Mouse (Mus musculus) erythroid progenitor cell, adult 5-6 weeks (primary cell): Measurements from ENCODE around the gene Mthfr. TPM values are rescaled to one million over a fixed set of nuclear protein-coding genes. Genes with fewer than 3 reads are reported as not detected.

Source experiments
- ATAC-seq: replicated peaks from 2 replicates; pipeline ENCODE4 v1.8.0; 2016; ENCODE audit warnings: moderate number of reproducible peaks, mild to moderate bottlenecking, moderate TSS enrichment, inconsistent platforms; ENCODE audit not compliant: poor library complexity, low FRiP score, severe bottlenecking
- total RNA-seq, 2 experiments: library from RNA; stranded (forward) in 1 of 2; stranded (reverse) in 1 of 2; fragments of 150-400 nt in 1 of 2; fragments of 186-747, 209-891 nt in 1 of 2; gene quantifications; 2 replicates each; pipeline versions ENCODE4 v1.2.3 to v1.2.4; 2015 to 2017; ENCODE audit warnings: low replicate concordance in 2 of 2

Gene Mthfr
- total RNA-seq, 2 experiments from 2014 or later: 2.0 to 8.0 TPM

DNA sequence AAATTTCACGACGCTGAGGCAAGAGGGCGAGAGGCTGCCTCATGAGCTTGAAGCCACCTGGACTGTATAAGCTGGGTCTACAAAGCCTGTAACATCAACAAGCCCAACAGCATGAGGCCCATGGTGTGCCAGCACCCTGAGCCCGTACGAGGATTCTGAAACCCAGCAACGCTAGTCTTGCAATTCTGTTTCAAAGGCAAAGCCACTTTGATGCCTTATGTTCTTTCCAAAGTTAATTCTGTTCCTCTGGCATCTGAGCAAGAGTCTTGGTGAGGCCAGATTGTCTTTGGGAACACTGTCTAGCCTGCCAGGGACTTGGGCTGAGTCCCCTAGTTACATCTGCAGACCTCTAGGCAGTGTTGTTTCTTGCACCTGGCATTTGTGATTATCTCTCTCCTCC is 20.1 kb downstream of the Mthfr start:
- no peak for ATAC-seq

DNA sequence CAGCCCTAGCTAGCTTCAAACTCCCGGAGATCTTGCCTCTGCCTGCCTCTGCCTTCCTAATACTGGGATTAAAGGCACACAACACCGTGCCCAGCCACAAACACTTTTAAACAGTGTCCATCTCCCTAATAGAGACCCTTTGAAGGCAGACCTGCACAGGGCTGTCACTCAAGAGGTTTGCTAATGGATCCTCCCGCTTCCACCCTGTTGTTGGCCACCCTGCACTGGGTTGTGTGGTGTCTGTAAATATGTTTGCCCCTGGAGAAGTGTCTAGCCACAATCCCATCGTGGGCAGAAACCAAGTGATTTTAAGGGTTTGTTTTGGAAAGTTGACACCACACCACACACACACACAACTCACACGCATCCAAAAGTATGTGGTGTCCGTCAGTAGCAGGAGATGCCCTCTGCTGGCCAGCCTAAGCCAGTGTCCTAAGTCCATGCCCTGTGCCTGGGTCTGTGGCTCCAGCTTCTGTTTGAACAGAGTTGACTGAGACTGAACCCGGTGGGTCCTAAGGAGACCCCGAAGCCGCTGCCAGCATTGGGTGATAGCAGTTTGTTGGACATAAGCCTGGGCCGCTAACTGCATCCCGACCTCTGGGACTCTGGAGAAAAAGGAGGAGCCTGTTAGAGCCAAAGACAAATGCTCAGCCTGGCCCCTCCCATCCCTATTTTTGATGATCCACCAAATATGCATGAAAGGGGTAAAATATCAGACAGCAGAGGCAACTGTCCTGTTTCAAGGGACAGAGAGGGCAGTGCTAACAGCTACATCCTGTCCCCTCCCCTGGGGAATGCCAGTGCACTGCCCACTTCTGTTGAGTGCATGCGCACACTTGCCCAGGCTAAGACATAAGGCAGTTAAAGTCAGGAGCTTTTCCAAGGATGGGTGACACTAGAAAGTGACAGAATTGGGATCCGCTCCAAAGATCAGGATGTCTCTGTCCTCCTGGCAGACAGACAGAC is 21.5 kb downstream of the Mthfr start:
- 0 out of 2 replicates have a peak, but pooled peaks have one; percentile 37 for ATAC-seq

DNA sequence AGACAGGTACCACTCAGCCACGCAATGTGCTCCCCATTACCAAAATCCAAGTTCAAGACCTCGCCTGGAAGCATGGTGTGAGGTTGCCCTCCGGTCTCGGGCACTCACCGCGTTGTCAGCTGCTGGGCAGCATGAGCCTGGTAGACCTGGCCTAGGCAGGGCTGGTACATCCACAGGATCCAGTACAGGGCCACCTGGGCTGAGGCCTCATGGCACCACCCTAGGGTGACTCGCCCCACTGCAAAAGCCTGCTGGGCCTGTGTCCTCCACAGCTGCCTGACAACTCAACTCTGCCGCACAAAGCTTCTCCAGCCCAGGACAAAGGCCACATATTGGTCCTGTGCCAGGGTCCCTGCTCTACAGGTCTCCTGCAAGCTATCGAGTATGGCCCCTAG is 22.2 kb downstream of the Mthfr start:
- no peak for ATAC-seq

DNA sequence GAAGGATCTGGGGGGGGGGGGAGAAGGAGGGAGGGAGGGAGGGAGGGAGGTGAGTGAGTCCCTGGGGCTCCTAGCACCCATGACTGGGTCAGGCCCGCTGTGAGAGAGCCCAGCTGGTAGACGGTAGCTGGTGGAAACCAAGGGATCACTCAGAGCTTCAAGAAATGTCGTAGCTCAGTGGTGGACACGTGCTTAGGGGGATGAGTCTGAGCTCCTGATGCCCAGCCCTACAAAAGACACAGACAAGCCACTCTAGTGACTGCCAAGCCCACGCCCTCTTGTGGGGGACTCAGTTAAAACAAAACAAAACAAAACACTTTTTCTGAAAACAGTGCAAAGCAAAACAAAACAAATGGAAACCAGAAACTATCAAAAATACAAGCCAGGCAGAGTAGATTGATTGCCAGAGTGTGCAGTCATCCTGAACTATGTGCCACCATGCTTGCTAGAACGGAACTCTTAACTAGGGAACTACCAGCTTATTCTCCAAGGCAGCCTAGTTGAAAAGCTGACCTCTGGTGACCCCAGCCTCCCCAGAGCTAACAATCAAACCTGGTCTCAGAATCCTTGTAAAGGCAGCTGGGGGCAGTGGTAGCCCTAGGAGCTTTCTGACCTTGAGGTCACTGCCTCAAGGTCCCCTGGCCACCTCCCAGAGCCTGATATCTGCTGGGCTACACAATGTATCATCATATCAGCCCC is 27.0 kb downstream of the Mthfr start:
- no peak for ATAC-seq

DNA sequence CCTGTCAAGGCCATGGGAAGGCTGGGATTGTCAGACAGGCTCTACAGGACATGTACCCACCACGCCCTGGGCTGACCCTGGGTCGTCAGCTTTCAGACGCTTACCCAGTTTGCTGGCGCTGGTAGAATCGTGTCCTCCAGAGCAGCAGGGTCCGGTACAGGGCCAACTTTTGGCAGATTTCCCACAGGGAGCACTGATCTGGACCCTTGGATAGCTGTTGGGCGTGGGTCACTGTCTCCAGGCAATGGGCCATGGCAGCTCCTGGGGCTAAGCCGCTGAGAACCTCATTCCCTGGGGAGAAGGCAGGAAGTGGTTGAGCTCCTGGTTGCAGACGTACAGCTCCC is 27.5 kb downstream of the Mthfr start:
- no peak for ATAC-seq

DNA sequence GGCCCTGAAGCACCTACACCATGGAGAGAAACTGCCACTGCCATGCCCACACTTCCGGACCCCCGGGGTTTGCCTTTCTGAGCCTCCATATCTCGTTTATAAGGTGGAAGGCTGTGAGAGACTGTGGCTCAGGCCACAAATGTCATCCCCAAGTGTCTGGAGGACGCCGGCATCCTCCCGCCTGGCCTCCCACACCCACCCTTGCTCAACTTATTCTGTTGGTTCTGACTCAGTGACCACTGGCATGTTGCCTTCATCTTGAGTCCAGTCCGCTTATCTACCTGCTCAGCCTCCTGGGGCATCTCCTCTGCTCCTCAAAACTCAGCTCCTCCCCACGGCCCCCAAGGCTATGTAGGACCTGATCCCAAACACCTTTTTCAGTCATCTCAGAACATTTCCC is 28.5 kb downstream of the Mthfr start:
- ATAC-seq: no peak

DNA sequence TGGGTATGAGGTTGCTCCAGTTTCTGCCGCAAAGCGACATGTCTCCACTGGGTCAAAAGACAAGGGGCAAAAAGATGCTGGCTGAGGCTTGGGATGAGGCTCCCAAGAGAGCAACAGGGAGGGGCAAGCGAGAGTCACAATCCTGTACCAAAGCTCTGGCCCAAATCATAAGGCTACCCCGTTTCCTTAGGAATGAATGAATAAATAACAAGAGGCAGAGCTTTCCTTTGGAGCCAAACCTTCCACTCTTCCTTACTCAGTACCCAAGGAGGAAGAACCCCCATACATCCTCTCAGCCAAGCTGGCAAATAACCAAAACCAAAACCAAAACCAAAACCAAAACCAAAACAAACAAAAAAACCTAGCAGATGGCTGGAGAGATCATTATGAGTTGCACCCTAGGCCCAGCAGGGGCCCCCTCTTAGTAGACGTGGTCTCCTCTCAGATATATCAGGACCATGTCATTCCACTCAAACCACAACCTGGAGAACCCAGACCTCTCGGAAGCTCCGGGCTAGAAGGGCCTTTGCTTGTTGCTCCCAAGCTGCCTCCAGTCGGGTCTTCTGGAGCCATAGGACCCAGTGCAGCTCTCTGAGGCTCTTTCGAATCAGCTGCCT is 30.8 kb downstream of the Mthfr start:
- ATAC-seq: no peak

DNA sequence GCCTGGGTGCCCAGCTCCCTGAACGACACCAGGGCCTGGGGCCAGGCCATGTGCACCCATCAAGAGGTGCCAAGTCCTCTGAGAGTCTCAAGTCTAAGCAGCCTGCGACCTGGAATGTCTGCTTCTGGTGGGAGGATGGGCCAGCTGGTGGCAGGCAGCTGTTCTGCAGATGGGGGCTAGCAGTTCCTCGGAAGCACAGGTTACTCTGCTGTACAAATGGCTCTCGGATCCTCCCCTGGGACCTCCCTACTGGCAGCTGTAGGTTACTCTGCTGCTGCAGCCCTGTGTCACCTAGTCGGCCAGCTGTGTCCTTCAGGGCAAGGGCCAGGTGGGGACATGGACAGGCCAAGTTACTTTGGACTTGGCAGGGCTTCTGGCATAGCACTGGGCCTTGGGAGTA is 32.6 kb downstream of the Mthfr start:
- no peak for ATAC-seq

DNA sequence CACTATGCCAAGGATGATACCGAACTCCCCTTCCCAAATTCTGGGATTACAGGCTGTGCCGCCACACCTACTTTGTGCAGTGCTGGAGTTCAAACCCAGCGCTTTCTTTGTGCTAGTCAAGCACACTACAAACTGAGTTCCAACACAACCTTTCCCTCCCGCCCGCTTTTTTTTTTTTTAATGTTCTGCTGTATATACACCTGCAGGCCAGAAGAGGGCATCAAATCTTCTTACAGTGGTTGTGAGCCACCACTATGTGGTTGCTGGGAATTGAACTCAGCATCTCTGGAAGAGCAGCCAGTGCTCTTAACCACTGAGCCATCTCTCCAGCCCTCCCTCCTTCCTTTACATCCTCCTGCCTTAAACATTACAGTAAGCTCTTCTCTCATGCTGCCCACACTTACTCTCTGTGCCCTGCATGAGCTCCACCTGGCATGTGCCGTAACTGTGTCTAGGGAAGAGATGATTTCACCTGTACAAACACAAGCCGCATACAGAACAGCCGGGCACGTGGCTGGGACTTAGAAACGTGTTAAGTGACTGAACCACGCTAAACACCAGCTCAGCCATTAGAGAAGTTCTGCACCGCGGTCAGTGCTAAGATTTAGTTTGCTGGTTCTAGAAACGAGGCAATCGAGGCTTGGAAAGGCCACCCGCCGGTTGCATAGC is 35.8 kb downstream of the Mthfr start:
- no peak for ATAC-seq

DNA sequence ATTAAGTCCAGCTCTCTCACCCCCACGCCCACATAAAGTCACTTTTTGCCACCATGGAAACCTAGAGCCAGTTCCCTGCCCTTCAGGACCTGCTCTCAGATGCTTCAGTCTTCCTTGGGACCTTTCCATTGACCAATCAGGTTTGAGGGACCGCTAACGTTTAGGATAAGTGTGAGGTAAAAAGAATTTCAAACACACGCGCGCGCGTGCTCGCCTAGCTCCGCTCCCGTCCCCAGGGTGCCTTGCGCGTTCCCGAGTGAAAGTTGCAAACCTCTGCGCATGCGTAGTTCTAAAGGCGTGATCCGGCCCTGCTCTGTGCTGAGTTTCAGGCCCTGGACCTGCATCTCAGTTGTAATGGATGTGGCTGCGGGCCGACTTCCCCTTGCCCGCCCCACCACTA is 36.4 kb downstream of the Mthfr start:
- peak; percentile 75 for ATAC-seq

DNA sequence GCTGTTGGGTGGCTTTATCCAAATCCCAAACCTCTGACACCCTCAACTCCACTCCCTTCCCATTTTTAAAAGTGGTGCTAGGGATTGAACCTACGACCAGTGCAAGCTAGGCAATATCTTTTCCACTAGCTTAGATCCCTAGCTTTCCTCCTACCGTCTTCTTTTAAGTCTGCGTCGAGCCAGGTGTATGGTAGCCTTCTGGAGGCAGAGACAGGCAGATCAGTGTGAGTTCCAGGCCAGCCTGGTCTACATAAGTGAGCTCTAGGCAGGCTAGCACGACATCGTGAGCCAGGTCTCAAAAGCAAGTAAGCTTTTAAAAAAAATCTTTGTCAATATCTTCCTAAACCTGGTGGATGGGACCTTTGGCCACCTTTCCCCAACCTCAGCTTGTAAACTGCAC is 37.0 kb downstream of the Mthfr start:
- ATAC-seq: no peak

DNA sequence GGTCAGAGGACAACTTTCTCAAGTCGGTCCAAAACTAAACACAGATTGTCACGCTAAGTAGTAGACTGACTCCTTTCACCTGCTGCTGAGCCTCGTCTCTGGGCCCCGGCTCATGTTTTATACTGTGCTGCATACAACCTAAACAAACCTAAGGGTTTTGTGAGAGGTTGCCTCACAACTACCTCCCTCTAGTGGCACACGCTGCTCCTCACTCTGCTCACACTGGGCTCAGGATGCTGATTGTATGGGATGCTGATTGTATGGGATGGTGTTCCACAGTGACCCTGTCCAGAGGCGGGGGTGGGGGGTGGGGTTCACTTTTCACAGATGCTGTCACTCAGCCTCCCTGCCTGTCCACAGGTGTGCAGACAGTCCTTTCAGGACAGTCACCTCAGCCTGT is 40.3 kb downstream of the Mthfr start:
- ATAC-seq: no peak

DNA sequence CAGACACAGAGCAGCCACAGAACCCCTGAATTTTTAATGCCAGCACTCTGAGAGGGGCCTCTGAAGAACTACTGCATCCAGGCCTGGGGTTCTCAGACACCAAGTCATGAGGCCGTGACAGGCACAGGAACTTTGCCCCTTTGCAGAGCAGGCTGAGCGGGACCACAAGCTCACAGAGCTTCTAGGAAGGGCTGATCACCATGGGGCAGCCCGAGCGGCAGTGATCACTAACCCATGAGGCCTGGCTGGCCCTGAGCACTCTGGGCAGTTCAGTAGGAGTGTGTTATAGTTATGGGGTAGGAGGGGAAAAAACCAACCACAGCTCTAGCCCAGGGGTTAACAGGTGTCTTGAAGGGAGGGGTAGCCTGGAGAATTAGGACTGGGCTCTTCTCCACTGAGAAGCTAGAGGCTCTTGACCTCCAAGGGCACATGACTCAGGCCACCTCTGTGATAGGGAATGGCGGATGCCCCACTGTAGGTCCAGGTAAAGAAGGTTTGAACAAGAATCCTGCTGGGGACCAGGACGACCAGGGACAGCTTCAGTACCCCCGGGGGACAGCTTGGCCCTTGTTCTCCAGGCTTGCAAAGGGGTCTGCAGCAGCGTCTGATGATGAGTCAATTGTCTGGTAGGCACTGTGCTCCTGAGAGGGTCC is 41.2 kb downstream of the Mthfr start:
- no peak for ATAC-seq

DNA sequence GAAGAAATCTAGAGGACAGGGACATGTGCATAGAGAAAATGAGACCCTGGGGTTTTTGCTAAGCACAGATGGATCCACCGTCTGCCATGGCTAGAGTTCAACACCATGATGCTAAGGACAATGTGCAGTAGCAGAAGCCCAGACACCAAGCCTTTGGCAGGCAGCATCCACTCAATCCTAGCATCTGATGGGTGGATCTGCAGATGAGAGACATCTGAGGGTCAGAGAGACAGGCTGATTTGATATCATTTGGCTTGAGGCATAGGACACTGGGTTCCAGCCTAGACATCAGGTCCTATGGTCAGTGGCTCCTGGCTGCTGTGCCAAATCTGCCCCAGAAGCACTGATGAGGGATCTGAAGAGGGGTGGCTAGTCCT is 41.7 kb downstream of the Mthfr start:
- ATAC-seq: no peak

DNA sequence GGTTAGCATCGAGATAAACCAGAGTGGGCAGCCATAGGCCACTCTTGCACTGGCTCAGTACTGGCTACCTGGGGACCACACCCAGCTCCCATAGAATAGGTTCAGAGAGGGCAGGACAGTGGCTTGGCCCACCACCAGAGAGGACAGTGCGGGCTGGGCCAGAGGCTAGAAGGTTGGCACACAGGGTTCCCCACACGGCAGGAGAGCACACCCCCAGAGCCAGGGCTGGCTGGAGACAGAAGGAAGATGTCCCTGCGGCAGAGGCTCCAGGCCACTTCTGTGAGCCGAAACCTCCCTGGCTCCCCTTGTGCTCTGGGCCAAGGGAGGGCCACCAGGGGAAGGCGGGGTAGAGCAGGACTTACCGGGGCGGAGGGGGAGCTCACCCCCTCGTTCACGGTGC is 42.3 kb downstream of the Mthfr start:
- no peak for ATAC-seq

DNA sequence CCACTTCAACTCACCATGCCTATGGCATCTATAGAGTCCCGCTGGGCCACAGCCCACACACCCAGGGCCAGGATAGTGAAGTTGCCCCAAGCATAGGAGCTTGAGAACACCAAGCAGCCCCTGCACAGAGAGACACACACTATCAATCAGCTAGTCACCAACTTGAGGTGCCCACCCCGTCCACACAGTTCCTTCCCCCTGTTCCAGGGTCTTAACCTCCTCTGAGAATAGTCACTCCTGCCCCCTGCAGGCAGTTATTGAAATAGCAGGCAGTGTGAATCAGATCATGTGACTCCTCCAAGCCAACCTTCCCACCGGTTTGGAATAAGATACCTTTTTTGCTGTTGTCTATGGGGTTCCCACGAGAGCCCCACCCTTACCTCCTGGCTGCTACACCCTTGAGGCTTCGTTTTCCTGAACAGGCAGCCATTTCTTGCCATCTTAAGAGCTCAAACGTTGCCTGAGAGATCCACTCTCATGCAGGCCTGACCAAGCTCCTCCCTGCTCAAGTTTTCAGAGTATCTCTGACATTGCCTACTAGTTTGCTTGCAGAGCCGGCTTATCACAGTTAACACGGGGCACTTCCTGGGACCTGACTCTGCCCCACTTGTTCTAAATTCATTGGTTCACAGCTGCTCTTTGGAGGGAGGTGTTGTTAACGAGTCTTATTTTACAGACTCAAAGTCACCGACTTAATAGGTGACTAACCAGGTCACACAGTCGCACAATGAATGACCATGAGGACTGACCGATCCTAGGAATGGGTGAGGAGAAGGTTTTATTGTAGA is 43.6 kb downstream of the Mthfr start:
- ATAC-seq: peak; percentile 64

DNA sequence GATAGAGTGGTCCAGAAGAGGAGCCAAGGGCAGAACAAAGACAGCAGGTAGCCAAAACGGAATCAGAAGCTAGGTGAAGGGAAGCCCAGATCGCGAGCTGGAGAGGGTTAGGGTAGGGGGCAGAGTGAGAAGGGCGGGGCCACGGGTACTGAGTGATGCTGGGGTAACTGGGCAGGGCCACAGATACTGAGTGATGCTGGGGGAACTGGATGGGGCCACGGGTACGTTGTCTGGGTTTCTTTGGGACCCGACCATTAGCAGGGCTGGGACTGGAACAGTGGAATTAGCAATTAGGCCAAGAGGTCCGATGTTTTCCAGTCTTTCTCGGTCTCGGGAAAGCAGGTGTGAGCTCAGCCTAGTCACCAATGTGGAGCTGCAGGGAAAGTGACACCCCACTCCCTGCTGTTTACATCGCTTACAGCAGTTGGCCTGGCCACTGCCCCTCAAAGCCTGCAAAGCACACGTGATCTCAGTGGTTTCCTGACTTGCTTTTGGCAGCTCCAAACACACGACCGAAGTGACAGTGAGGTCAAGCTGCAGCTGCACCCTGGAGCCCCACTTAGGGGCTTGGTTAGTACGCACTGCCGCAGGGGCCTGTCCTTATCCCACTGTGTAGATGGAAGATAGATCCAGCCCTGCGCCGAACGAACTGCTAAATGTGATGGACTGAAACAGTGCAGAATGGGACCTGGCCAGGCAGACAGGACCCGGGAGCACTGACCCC is 44.5 kb downstream of the Mthfr start:
- ATAC-seq: no peak

DNA sequence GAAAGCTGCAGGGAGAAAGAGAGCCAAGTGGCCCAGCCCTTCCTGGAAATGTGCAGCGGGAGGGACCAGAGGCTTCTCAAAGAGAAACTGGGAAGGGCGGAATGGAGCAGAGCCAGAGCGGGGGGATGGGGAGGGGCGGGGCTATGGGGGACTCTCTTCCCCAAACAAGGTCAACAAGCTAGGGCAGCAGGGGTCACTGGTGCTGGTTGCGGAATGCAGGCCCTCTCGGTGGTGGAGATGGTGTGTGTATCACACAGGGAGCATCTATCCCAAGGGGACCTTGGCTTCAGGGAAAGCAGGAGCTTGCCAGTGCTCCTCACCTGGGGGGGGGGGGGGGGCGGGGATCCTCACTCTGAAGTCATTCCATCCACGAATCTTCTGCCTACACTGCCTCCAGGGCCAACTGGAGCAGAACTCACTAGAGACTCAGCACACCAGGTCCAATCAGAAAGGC is 45.4 kb downstream of the Mthfr start:
- no peak for ATAC-seq
